Mouse (Mus musculus): ENCODE data around the gene Sos2.
"Not testable (repeated sequence)": the region's sequence is repeated elsewhere in the genome, so short reads cannot be mapped to it uniquely, and the experiment has no call there.

Gene Sos2

DNA sequence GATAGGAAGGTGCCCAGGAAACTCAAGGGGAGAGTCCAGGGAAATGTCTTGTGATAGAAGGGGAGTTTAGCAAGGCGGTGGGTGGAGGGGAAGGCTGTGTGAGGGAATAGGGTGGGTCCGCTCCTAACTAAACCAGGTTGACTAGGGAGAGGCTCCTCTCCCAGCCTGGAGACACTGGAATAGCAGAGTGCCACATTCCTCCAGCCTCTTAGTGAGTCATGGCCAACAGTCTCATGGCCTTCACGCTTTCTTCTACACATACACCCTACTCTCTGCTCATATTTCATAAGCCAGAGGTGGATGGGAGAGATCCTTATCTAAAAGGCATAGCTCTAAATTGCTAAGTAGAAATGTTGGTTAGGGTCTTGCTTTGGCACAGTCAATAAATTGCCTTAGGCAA lies 111.7 kb downstream of the Sos2 start:
- DNase-seq (ENCODE audit: low spot score), result no peak

GRCm38 (mm10) chr12:69568266-69568665 lies 113.4 kb downstream of the Sos2 start:
- DNase-seq (ENCODE audit: low spot score), result no peak

DNA sequence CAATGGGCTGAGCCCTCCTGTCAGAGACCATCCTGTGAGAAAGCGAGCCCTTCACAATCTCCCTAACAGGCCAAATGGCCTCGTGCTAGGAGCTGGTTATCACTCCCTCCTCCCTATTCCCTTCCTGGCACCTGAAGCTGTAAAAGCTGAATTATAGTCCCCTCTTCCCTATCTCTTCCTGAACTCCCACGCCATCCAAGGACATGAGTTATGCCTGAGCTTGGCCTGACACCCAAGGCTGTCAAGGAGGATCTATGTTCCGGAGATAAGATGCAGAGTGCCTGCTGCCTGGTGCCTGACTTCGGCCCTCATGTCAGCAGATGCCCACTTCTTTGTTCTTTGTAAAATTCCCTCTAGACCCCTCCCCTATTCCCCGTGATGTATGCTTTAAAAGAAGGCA lies 120.6 kb downstream of the Sos2 start:
- not testable (repeated sequence) for DNase-seq (ENCODE audit: low spot score)

DNA sequence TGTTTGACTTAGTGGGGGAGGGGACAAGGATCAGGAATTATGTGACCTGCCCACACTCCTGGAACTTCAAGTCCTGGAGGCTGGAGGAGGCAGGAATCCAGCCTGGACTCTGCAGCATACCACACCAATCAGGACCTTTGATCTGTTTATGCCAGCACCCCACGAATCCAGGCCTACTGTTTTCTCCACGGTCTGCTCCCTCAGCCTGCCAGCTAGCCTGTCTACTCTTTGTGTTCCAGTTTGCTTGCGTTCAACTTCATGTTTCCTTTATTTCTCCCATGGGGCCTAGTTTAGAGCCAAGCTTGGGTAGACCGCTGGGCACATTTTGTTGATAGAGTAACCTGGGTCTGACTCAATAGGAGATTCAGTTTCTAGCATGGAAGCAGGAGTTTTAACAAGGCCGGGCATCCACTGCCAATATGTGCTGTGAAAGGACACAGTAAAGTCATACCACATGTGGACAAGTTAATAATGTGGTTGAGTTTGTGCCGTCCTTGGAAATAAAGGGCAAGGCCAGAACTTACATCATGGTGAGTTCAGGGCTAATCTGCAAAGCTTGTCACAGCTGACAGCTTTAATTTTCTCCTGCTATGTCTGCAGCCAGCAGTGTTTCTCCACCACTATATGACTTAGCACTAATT lies 125.3 kb downstream of the Sos2 start:
- no peak for DNase-seq (ENCODE audit: low spot score)

DNA sequence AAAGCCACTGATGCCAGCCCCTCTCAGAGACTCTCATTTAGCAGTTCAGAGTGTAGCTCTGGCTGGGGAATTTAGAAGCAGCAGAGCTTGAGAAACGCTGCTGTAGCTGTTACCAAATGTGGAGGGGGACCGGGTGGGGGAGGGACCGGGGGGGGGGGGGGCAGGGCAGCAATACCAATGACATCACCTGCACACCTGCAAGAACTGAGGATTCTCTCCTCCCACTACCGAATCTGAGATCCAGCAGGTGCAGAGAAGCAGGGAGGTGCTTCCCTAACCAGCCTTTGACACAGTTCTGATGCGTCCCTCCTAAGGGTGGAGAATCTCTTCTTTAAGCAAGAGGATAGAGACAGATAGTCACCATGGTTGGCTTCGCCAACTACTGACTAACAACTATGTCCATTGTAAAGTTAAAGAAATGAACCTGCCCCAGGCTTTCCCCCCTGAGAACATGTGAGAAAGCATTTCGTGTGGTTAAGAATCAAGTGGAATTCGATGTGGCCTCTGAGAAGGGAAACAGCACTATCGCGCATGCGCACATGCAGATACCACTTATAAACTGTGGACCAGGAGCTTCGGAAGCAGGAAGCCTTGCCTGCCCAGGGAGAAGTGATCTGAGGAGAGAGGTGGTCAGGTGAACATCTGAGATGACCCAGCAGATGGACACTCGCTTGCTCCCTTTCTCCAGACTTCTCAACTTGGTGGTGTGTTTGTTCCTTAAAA lies 136.0 kb downstream of the Sos2 start:
- DNase-seq (ENCODE audit: low spot score), result no peak

- no peak for DNase-seq (ENCODE audit: low spot score)
Observed at GRCm38 (mm10) chr12:69544994-69545393, 136.7 kb downstream of the Sos2 start.

DNA sequence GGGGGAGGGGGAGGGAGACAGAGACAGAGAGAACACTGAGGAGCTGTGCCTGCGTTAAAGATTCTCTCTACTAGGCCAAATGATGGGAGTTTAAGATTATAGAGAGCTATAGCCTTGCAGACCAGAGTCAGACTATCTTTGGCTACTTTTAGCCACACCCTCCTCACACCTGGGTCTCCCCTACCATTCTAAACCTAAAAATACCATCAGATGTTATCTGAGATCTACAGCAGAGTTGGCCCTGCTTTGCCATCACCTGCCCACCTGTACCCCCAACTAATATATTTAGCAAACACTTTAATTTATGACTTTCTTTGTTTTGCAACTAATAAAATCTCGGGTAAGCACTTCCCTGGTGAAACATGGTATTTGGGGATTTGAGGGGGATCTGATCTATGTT lies 137.1 kb downstream of the Sos2 start:
- no peak for DNase-seq (ENCODE audit: low spot score)

- DNase-seq (ENCODE audit: low spot score), result no peak
Observed at GRCm38 (mm10) chr12:69542376-69542775, 139.3 kb downstream of the Sos2 start.

DNA sequence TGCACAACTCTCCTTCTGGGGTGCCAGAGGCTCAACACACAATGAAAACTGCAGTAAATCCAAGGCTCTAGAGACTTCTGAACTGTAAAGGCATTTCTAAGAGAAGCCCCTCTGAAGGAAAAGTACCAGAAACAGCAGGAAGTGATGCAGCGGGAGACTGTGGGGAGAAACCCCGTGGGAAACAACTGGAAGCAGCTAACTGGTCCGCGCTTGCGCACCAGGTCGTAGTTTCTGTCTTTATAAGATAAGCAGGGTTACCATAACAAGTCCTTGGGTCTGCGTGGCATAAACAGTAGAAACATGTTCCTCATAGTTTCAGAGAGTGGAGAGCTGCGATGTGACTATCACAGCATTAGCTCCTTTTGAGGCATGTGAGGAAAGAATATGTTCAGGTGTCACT lies 140.0 kb downstream of the Sos2 start:
- DNase-seq (ENCODE audit: low spot score), result peak; percentile 17

DNA sequence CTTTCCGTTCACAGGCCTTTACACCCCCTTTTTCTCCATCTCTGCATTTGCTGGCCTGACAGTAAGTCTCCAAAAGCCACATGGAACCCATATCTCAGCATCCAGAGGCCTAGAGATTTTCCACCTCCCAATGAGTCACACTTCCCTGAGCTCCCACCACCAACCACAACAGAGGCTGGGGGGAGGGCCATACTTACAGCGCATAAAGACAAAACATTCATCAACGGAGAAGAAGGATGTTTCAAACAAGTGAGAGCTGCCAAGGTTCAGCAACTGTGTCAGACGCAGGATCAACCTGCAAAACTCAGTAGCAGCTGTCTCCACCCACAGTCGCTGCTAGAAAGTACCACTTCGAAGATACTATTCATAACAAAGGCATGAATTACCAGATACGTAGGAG lies 142.3 kb downstream of the Sos2 start:
- no peak for DNase-seq (ENCODE audit: low spot score)

- no peak for DNase-seq (ENCODE audit: low spot score)
Observed at GRCm38 (mm10) chr12:69538362-69538950, 143.2 kb downstream of the Sos2 start.

DNA sequence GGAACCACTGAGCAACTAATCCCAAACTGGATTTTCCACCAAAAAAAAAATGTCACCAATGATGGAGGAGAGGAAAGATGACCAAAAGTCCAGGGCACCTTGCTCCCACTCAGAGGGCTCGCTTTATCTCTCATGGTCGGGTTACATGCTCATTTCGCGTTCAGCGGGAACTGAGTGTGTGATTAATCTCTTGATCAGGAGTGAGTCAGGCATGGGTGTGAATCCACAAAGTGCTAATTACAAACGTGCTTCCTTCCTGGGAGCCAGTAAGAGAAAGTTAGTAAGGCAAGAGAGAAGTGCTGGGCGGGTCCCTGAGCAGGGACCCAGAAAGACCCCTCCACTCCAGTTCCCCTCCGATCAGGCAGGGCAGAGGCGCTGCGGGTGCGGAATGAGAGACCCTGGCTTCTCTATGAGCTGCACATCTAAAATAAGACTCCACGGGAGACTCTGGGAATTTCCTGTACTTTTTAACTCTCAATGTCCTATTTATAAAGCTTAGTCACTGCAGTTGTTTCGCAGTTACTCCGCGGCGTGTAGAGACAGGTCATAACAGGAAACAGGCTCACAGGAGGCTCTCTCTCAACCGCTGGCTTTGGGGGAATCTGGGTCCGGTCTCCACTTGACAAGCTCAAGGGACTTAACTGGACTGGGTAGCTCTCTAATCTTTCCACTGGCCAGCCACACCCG lies 143.8 kb downstream of the Sos2 start:
- no peak for DNase-seq (ENCODE audit: low spot score)

- peak; percentile 33 for DNase-seq (ENCODE audit: low spot score)
Observed at GRCm38 (mm10) chr12:69537243-69537674, 144.4 kb downstream of the Sos2 start.

DNA sequence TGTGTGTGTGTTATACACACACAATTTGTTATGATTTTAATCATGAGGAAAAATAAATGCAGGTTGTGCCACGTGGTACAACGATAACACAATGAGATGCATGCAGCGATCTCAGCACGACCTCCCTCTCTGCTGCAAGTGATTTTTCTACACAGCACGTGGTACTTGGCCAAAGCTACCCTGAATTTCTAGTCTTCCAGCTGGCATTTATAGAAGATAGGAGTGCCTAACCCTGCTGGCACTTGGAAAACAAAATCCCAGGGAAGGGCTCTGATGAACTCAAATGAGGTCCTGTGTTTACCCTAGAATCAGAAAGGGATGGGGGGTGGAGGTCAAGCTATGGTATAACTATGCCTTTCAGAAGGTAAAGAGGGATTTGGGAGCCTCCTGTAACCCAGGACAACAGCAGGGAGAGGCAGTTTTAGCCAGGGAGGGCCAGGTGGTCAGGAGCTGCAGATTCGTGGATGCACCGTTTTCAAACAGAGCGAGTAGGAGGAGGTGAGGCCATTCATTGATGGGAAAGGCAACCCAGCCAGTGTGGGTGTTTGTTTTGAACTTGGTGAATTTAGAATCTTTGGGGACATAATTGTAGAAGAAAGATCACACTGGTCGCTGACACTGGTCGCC lies 144.9 kb downstream of the Sos2 start:
- no peak for DNase-seq (ENCODE audit: low spot score)
